Mouse (Mus musculus): Measurements from ENCODE around the gene Pwp2.
"Not testable (repeated sequence)": the region's sequence is repeated elsewhere in the genome, so short reads cannot be mapped to it uniquely, and the experiment has no call there.

Pwp2 gene

DNA sequence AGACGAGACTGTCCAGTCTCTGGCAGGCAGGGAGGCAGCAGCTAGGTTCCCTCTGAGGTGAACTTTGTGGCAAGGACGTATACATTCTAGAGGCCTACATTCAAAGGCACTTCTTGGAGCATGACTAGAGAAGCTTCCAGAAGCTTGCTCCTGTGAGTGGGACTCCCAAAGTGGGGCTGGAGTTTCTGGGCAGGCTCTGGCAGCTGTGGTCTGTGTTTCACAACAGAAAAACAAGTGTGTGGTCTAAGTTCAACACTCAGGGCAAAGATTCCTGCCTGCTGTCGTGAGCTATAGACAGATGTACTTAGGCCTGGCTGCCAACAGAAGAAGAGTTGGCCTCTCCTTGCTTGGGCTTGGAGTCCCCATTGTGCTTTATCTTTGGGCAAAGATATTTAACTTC lies 44.1 kb downstream of the Pwp2 start:
- DNase-seq (ENCODE audit: low spot score in 2 of 2) = no peak

DNA sequence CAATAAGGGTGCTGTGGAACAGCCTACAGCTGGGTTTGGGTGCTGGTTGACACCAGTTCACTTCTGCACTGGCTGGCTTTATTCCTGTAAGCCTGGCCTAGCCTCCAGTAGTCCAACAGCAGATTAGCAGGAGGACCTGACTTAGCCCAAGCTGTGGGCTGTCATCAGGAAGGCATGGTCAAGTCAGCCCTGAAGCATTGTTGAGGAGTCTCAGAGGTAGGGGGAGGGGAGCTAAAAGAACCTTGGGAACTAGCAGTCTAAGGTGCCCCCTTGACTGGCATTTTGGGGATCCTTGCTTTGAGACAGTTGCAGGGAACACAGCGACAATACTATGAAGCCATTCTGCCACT lies 44.7 kb downstream of the Pwp2 start:
- DNase-seq (ENCODE audit: low spot score in 2 of 2) = no peak

GRCm38 (mm10) chr10:78139572-78140250 lies 45.2 kb downstream of the Pwp2 start:
- DNase-seq (ENCODE audit: low spot score in 2 of 2) = no peak

GRCm38 (mm10) chr10:78138812-78139523 lies 46.0 kb downstream of the Pwp2 start:
- DNase-seq (ENCODE audit: low spot score in 2 of 2) = peak in 1 of 2 experiments; percentile 16

DNA sequence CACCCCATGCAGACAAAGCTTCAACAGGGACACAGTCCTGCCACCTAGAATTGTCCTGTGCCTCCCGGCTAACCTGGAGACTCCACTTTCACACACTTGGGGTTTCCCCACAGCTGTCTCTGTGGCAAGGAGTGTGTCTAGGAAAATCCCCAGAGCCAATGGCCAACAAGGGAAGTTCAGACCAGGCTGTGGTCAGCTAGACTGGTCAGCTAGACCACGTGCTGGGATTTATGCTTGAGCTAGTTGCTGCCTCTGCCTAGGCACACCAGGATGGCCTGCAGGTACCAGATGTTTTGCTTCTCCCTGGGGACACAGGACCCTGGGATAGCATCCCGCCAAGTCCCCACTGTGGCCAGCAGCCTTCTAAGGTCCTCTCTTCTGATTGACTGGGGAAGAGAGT lies 47.8 kb downstream of the Pwp2 start:
- no peak for DNase-seq (ENCODE audit: low spot score in 2 of 2)

DNA sequence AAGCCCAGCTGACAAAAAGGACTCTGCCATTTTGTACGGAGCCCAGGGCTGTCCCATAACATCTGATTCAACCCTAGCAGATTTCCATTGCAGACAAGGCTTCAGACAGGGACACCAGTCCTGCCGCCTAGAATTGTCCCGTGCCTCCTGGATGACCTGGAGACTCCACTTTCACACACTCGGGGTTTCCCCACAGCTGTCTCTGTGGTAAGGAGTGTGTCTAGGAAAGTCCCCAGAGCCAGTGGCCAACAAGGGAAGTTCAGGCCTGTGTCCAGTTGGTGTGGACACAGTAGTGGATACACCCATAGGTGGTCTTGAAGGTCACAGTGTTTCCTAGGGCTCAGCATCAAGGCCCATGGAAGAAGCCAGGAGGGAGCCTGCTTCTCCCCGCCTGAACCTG lies 49.0 kb downstream of the Pwp2 start:
- DNase-seq (ENCODE audit: low spot score in 2 of 2) = no peak

- no peak for DNase-seq (ENCODE audit: low spot score in 2 of 2)
These were observed 49.8 kb downstream of the Pwp2 start for GRCm38 (mm10) chr10:78134975-78135798.

DNA sequence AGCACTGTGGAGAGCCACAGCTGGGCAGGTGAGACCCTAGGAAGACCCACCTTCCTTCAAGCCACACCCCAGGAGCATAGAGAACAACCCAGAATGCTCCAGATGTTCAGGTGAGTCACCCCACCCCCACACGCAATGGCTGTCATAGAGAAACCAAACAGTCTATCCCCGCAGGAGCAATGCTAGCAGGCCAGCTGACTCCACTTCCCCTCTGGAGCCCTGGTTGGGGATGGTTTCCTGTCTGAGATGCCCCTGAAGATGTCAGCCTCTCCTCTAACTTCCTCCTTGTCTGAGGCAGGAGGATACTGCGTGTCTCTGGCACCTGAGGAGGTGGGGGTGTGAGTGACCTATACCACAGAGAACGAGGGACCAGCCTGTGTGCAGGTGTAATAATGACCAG lies 50.5 kb downstream of the Pwp2 start:
- no peak for DNase-seq (ENCODE audit: low spot score in 2 of 2)

- DNase-seq (ENCODE audit: low spot score in 2 of 2) = no peak
These were observed 55.0 kb downstream of the Pwp2 start for GRCm38 (mm10) chr10:78129998-78130397.

- no peak for DNase-seq (ENCODE audit: low spot score in 2 of 2)
These were observed 55.5 kb downstream of the Pwp2 start for GRCm38 (mm10) chr10:78129423-78129822.

GRCm38 (mm10) chr10:78128647-78129046 lies 56.3 kb downstream of the Pwp2 start:
- no peak for DNase-seq (ENCODE audit: low spot score in 2 of 2)

GRCm38 (mm10) chr10:78127931-78128330 lies 57.0 kb downstream of the Pwp2 start:
- DNase-seq (ENCODE audit: low spot score in 2 of 2) = no peak

DNA sequence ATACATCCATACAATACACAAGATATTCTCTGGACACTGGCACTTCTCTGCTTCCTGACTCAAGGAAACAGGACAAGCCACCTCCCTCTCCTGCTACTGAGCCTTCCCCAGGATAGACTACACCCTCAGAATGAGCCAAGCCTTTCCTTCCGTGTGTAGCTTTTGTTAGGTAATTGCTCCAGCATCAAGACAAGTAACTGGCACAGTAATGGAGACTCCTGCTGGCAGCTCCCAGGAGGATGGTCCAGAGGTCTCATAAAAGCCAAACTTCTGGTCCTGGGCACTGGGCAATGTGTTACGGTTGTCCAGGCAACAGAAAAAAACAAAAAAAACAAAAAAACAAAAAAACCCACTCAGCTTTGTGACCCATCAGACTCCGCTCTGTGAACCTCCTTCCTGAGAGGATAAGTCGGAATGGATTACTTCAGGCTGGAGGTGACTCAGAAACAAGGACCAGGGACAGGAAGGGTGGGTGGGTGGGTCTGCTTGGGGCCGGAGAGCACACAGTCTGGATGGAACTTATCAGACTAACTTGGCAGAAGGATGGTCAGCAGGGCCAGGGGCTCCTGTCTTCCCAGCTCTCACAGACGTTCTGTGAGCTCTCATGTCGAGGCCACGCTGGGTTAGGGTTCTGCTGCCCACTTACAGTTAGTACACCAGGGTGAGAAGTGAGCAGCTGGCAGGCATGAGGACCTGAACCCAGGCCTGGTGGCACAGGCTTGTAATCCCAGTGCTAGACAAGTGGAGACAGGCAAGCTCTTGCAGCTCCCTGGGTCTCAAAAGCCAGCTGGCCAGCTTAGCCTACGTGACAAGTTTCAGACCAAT lies 57.7 kb downstream of the Pwp2 start:
- no peak for DNase-seq (ENCODE audit: low spot score in 2 of 2)

GRCm38 (mm10) chr10:78126311-78126710 lies 58.6 kb downstream of the Pwp2 start:
- DNase-seq (ENCODE audit: low spot score in 2 of 2) = no peak

DNA sequence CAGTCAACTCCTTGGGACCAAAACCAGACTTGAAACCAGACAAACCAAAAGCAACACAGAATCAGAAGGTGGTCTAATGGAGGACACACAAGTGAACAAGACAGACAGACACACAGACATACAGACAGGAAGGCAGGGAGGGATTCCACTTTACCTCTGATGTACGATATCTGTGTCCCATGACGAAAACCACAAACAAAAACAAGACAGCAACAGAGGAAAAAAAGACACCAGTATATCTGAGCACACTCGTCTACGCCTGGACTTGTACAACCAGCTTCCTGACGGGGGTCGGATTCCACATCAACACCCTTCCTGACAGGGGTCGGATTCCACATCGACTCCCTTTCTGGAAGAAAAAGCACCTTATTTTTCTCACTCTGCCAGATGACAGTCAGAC lies 59.9 kb downstream of the Pwp2 start:
- DNase-seq (ENCODE audit: low spot score in 2 of 2) = not testable (repeated sequence)

GRCm38 (mm10) chr10:78124137-78124536 lies 60.8 kb downstream of the Pwp2 start:
- DNase-seq (ENCODE audit: low spot score in 2 of 2) = not testable (repeated sequence)
